Mouse (Mus musculus) embryo, embryonic 10.5 days (tissue): ENCODE data around the gene Ctcf.
A peak's percentile ranks its signal among the peaks of the same experiment; 100 is the strongest.

Experiments used
- DNase-seq: peaks from one replicate; pipeline ENCODE4 v3.0.0-alpha.2; 2015; ENCODE audit warnings: low spot score

Ctcf gene

GRCm38 (mm10) chr8:105648929-105649328 is 12.6 kb downstream of the Ctcf start:
- DNase-seq, result no peak

- no peak for DNase-seq
Observed at GRCm38 (mm10) chr8:105657641-105658040, 21.3 kb downstream of the Ctcf start.

- DNase-seq, result peak; percentile 53
Observed at GRCm38 (mm10) chr8:105661167-105661566, 24.8 kb downstream of the Ctcf start.

- no peak for DNase-seq
Observed at GRCm38 (mm10) chr8:105677891-105678290, 41.5 kb downstream of the Ctcf start.

- DNase-seq, result no peak
Observed at GRCm38 (mm10) chr8:105685325-105685724, 49.0 kb downstream of the Ctcf start.

GRCm38 (mm10) chr8:105685796-105686308 is 49.5 kb downstream of the Ctcf start, which contains the start of gene Carmil2:
TSS of gene Carmil2 (plus strand) at chr8:105686274.
- peak; percentile 32 for DNase-seq

- DNase-seq, result no peak
Observed at GRCm38 (mm10) chr8:105686551-105686950, 50.2 kb downstream of the Ctcf start.

GRCm38 (mm10) chr8:105687512-105687911 is 51.1 kb downstream of the Ctcf start:
- no peak for DNase-seq

- no peak for DNase-seq
Observed at GRCm38 (mm10) chr8:105688242-105688752, 51.9 kb downstream of the Ctcf start.

- no peak for DNase-seq
Observed at GRCm38 (mm10) chr8:105689256-105689982, 53.1 kb downstream of the Ctcf start.

GRCm38 (mm10) chr8:105689983-105690360 is 53.6 kb downstream of the Ctcf start:
- DNase-seq, result no peak

GRCm38 (mm10) chr8:105690978-105691377 is 54.6 kb downstream of the Ctcf start:
- no peak for DNase-seq

GRCm38 (mm10) chr8:105692449-105693182 is 56.2 kb downstream of the Ctcf start:
- DNase-seq, result no peak

- DNase-seq, result peak; percentile 67
Observed at GRCm38 (mm10) chr8:105693648-105694047, 57.3 kb downstream of the Ctcf start.

- DNase-seq, result peak; percentile 13
Observed at GRCm38 (mm10) chr8:105694051-105694799, 57.9 kb downstream of the Ctcf start.

- DNase-seq, result no peak
Observed at GRCm38 (mm10) chr8:105695080-105695780, 58.9 kb downstream of the Ctcf start.

- DNase-seq, result no peak
Observed at GRCm38 (mm10) chr8:105697196-105697780, 60.9 kb downstream of the Ctcf start.

- DNase-seq, result no peak
Observed at GRCm38 (mm10) chr8:105698734-105699133, 62.4 kb downstream of the Ctcf start.

- no peak for DNase-seq
Observed at GRCm38 (mm10) chr8:105699488-105700215, 63.3 kb downstream of the Ctcf start.

GRCm38 (mm10) chr8:105700566-105700965 is 64.2 kb downstream of the Ctcf start:
- DNase-seq, result no peak
